Mouse (Mus musculus) embryonic fibroblast, embryonic 13.5 days (primary cell): ENCODE measurements around the gene Cntrl.

ENCODE experiments used
- CTCF ChIP-seq: IDR thresholded peaks from 2 replicates; pipeline ENCODE4 v1.5.1; 2011; ENCODE audit warnings: mild to moderate bottlenecking, control low read depth, low read length, moderate library complexity, borderline replicate concordance; ENCODE audit not compliant: insufficient read depth
- POLR2A ChIP-seq: IDR thresholded peaks from 2 replicates; pipeline ENCODE4 v1.6.1; 2011; ENCODE audit warnings: low read depth, mild to moderate bottlenecking, control low read depth, low read length, moderate library complexity

DNA sequence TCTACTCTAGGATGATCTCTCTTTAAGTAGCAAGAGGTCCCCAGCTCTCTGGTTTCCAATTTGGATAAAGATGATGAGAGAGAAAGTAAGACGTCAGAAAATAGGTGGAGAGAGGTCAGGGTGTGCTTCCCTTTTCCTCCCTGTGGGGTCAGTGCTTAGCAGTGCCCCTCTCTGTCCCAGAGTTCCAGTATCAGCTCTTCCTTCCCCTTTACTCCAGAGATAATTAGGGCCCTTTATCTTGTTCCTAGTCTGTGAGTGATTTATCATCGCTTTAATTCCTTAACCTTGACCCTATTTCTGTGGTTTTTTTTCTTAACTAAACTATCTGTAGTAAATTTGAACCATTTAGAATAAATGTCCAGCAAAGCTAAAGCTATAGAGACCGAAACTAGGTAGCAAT is 4.4 kb upstream of the Cntrl start:
- TF ChIP-seq CTCF (no peak), POLR2A (no peak)
